Mouse (Mus musculus) ES-E14 (cell line): ENCODE measurements around the gene Slc4a1.

ENCODE experiments used
- CHD2 ChIP-seq: IDR thresholded peaks from 2 replicates; pipeline ENCODE4 v1.6.1; 2014; ENCODE audit warnings: mild to moderate bottlenecking, low read depth, low read length, inconsistent platforms
- ZNF384 ChIP-seq: IDR thresholded peaks from 2 replicates; pipeline ENCODE4 v1.6.1; 2012; ENCODE audit warnings: low read depth, low read length, inconsistent platforms

DNA sequence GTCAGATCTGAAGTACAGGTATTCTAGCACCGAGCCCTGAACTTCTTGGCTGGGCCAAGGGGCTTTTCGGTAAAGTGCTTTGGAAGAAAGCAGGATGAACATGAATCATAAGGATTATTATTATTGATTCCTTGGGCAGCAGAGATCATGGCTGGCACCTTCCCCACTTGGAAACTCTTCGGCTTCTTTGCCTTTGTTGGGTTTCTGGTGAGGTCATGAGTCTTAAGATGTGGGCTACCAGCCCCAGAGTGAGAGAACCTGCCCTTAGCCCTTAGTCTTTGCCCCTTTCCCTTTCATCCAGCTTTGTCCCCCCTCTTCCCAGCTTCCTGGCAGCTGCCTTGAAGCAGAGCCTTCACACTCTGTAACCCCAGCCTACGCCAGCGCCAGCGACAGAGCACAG lies 44.1 kb downstream of the Slc4a1 start:
- TF ChIP-seq ZNF384 = no peak
- no peak for TF ChIP-seq CHD2
